ENCODE assay signal across 10 mouse cellular contexts in genomic region chr6:86052032-86052459, GRCm38 (mm10). TPM values are rescaled to one million over a fixed set of nuclear protein-coding genes. Genes with fewer than 3 reads are reported as not detected.
DNase-seq lines count a peak whose midpoint lies in the region; ATAC-seq and TF ChIP-seq lines count a peak whose summit lies in the region.
"Had no signal": no experiment of that assay in that cellular context is flagged by ENCODE, and none has a peak within 500 bp of the region (broad histone marks: within the 10 kb centered on the region; RNA-seq: fewer than 3 reads in every experiment).

No protein-coding gene starts in this region.

- intact Hi-C loops in heart, postnatal 25 days (cut with DNase I) = no loop called here

- TF ChIP-seq CTCF in brain, embryonic 14.5 days (IDR thresholded peaks at IDR 0.05; ENCODE audit: borderline replicate concordance, extremely low read depth, insufficient read depth, insufficient read length) = no peak

- peak; percentile 58 for ATAC-seq in heart, embryonic 13.5 days (ENCODE audit: extremely low read depth, insufficient number of reproducible peaks, low FRiP score, low TSS enrichment)
- peak; percentile 74 for ATAC-seq in hindbrain, embryonic 12.5 days (ENCODE audit: low FRiP score)
- peak; percentile 87 for ATAC-seq in midbrain, embryonic 13.5 days

- no peak overlapping the region for H3K27ac ChIP-seq in heart, embryonic 13.5 days (replicated peaks)
- peak overlapping the region; percentile 98 for H3K27ac ChIP-seq in hindbrain, embryonic 12.5 days
- H3K27ac ChIP-seq in midbrain, embryonic 13.5 days = peak overlapping the region; percentile 100

- H3K4me3 ChIP-seq in heart, embryonic 13.5 days = no peak overlapping the region
- no peak overlapping the region for H3K4me3 ChIP-seq in hindbrain, embryonic 12.5 days
- peak overlapping the region; percentile 24 for H3K4me3 ChIP-seq in midbrain, embryonic 13.5 days (replicated peaks)

- H3K4me2 ChIP-seq in heart, embryonic 13.5 days = peak overlapping the region; percentile 13; the same call in 1 of the 2 replicates
- H3K4me2 ChIP-seq in hindbrain, embryonic 12.5 days (replicated peaks) = peak overlapping the region; percentile 36
- peak overlapping the region; percentile 51 for H3K4me2 ChIP-seq in midbrain, embryonic 13.5 days (replicated peaks)

- no peak overlapping the region for H3K9ac ChIP-seq in heart, embryonic 13.5 days
- peak overlapping the region; percentile 42 for H3K9ac ChIP-seq in hindbrain, embryonic 12.5 days
- H3K9ac ChIP-seq in midbrain, embryonic 13.5 days (replicated peaks) = peak overlapping the region; percentile 61

- peaks cover 33% of the 10 kb centered on the region for H3K4me1 ChIP-seq in heart, embryonic 13.5 days
- peaks cover 60% of the 10 kb centered on the region for H3K4me1 ChIP-seq in hindbrain, embryonic 12.5 days
- peaks cover 88% of the 10 kb centered on the region for H3K4me1 ChIP-seq in midbrain, embryonic 13.5 days (replicated peaks)

- 22% methylated on average over 7 of the region's 7 CpGs for WGBS in heart, embryonic 13.5 days
- 17% methylated on average over 7 of the region's 7 CpGs for WGBS in hindbrain, embryonic 12.5 days
- 5% methylated on average over 7 of the region's 7 CpGs for WGBS in midbrain, embryonic 13.5 days

- DNase-seq in heart, postnatal 25 days (ENCODE audit: low spot score) = no peak
- DNase-seq in brain, embryonic 14.5 days (ENCODE audit: low read depth) = peak; percentile 90
- DNase-seq in ovary, postnatal 14 days (ENCODE audit: low spot score) = no peak
- no peak for DNase-seq in layer of hippocampus, postnatal 14 days (ENCODE audit: low spot score in 2 of 2)
- DNase-seq in frontal cortex, postnatal 10 days (ENCODE audit: low spot score in 2 of 2) = no peak
- DNase-seq: cerebellum, adult 11-12 months had no signal

- H3K27me3 ChIP-seq in heart, embryonic 13.5 days (replicated peaks) = no peaks in the 10 kb centered on the region
- no peaks in the 10 kb centered on the region for H3K27me3 ChIP-seq in hindbrain, embryonic 12.5 days
- H3K27me3 ChIP-seq in midbrain, embryonic 13.5 days = no peaks in the 10 kb centered on the region

- no peak for TF ChIP-seq POLR2A in brain, embryonic 14.5 days (IDR thresholded peaks at IDR 0.05; ENCODE audit: borderline replicate concordance, extremely low read depth, insufficient read depth, insufficient read length, poor library complexity, severe bottlenecking)

- no peaks in the 10 kb centered on the region for H3K36me3 ChIP-seq in heart, embryonic 13.5 days
- H3K36me3 ChIP-seq in hindbrain, embryonic 12.5 days = no peaks in the 10 kb centered on the region
- H3K36me3 ChIP-seq in midbrain, embryonic 13.5 days = peaks cover 6% of the 10 kb centered on the region

- H3K9me3 ChIP-seq in heart, embryonic 13.5 days = no peaks in the 10 kb centered on the region
- no peaks in the 10 kb centered on the region for H3K9me3 ChIP-seq in hindbrain, embryonic 12.5 days (replicated peaks)
- H3K9me3 ChIP-seq in midbrain, embryonic 13.5 days = no peaks in the 10 kb centered on the region

RNA-seq across cellular contexts. Expression of gene Add2, which starts 23.6 kb away (rescaled TPM):
- polyA plus RNA-seq in heart, embryonic 13.5 days (2015; fragmentation: Nextera tagmentation; extraction: Ambion mirVana) = 6.4 and 6.5 TPM in 2 replicates
- under 1 TPM; 0.29 to 0.31 TPM for total RNA-seq in heart, postnatal 25 days (2021)
- 181 and 191 TPM in 2 replicates for polyA plus RNA-seq in brain, embryonic 14.5 days (2012; rRNA removed)
- 115 and 119 TPM in 2 replicates for polyA plus RNA-seq in hindbrain, embryonic 12.5 days (2016; fragmentation: Nextera tagmentation; extraction: Ambion mirVana)
- polyA plus RNA-seq in midbrain, embryonic 13.5 days (2015; fragmentation: Nextera tagmentation; extraction: Ambion mirVana) = 200 and 208 TPM in 2 replicates
- total RNA-seq in layer of hippocampus, postnatal 14 days (2021) = 100 to 1,000 TPM; 241 to 253 TPM

RNA-seq across cellular contexts. Expression of gene Figla, which starts 36.1 kb away (rescaled TPM):
- polyA plus RNA-seq in heart, embryonic 13.5 days (2015; fragmentation: Nextera tagmentation; extraction: Ambion mirVana) = not detected in 2 replicates
- total RNA-seq in heart, postnatal 25 days (2021) = not detected
- 0.15 TPM in 1 of 2 replicates, not detected in the other for polyA plus RNA-seq in brain, embryonic 14.5 days (2012; rRNA removed)
- polyA plus RNA-seq in hindbrain, embryonic 12.5 days (2016; fragmentation: Nextera tagmentation; extraction: Ambion mirVana) = not detected in 2 replicates
- not detected in 2 replicates for polyA plus RNA-seq in midbrain, embryonic 13.5 days (2015; fragmentation: Nextera tagmentation; extraction: Ambion mirVana)
- not detected for total RNA-seq in layer of hippocampus, postnatal 14 days (2021)
- total RNA-seq: layer of hippocampus, postnatal 10 days had no signal

Comparison
In these comparisons a context has a peak if more than half of its experiments do, and no peak if none do; other contexts are left out.
1. RNA of gene Add2, which starts 23.6 kb away (polyA plus RNA-seq): 200 to 208 TPM in midbrain, embryonic 13.5 days, 181 to 191 TPM in brain, embryonic 14.5 days and 115 to 119 TPM in hindbrain, embryonic 12.5 days; 6.4 to 6.5 TPM in heart, embryonic 13.5 days; every median in the first group is over 10 times any median in the second.
2. Peak in every context shown above with its lines, with median percentiles within 50 percentile points of each other: ATAC-seq and H3K4me2 ChIP-seq.